Mouse (Mus musculus) testis, adult 2 months (tissue): ENCODE results near the gene Psmd1.

Experiments used
- CTCF ChIP-seq: fragments of 200-500 bp; IDR thresholded peaks from 2 replicates; pipeline ENCODE4 v1.5.1; 2012; ENCODE audit warnings: low read depth, mild to moderate bottlenecking, inconsistent platforms, low read length, moderate library complexity; ENCODE audit not compliant: control insufficient read depth, insufficient read depth, insufficient replicate concordance
- POLR2A ChIP-seq: fragments of 200-500 bp; IDR thresholded peaks from 2 replicates; pipeline ENCODE4 v1.6.1; 2012; ENCODE audit warnings: low read depth, mild to moderate bottlenecking, inconsistent platforms, low read length, moderate library complexity; ENCODE audit not compliant: control insufficient read depth

- TF ChIP-seq CTCF (no peak), POLR2A (no peak)
Measured at GRCm38 (mm10) chr1:86054943-86055342, 9.2 kb upstream of the Psmd1 start.
